Mouse (Mus musculus) heart, embryonic 14.5 days (tissue): ENCODE data around the gene Fam189a2. TPM values are rescaled to one million over a fixed set of nuclear protein-coding genes. Genes with fewer than 3 reads are reported as not detected.

ENCODE experiments used
- ATAC-seq: fragments of 200-750 bp; cut with Nextera tagmentation; 2 replicates; pipeline ENCODE4 v1.8.0; 2017; ENCODE audit warnings: low read depth, moderate TSS enrichment; ENCODE audit not compliant: insufficient number of reproducible peaks, insufficient read depth, low FRiP score
- H3K27ac ChIP-seq, 2 experiments: fragments of 200-500 bp in 1 of 2; fragments of 300-500 bp in 1 of 2; sonication (generic) in 1 of 2; replicated peaks in 1 of 2; 2 replicates each; pipeline ENCODE4 v1.5.1; 2012 to 2014; ENCODE audit warnings: low read depth in 2 of 2, low read length in 2 of 2, control low read depth in 1 of 2, mild to moderate bottlenecking in 1 of 2, mixed read lengths in 1 of 2; ENCODE audit not compliant: control insufficient read depth in 1 of 2, insufficient read depth in 1 of 2
- H3K27me3 ChIP-seq: fragments of 300-500 bp; sonication (generic); 2 replicates; pipeline ENCODE4 v1.6.1; 2014; ENCODE audit warnings: mild to moderate bottlenecking, low read length, control low read depth; ENCODE audit not compliant: control insufficient read depth, insufficient read depth
- H3K36me3 ChIP-seq: fragments of 300-500 bp; sonication (generic); 2 replicates; pipeline ENCODE4 v1.6.1; 2014; ENCODE audit warnings: mild to moderate bottlenecking, control low read depth, low read length, mixed read lengths; ENCODE audit not compliant: control insufficient read depth, insufficient read depth
- H3K4me1 ChIP-seq, 2 experiments: fragments of 200-500 bp in 1 of 2; fragments of 300-500 bp in 1 of 2; sonication (generic) in 1 of 2; 2 replicates each; pipeline ENCODE4 v1.6.1; 2012 to 2014; ENCODE audit warnings: low read length in 2 of 2, control low read depth in 1 of 2, mixed read lengths in 1 of 2; ENCODE audit not compliant: control insufficient read depth in 2 of 2, insufficient read depth in 2 of 2
- H3K4me2 ChIP-seq: fragments of 300-500 bp; sonication (generic); 2 replicates; pipeline ENCODE4 v1.6.1; 2014; ENCODE audit warnings: mild to moderate bottlenecking, low read length
- H3K4me3 ChIP-seq, 2 experiments: fragments of 200-500 bp in 1 of 2; fragments of 300-500 bp in 1 of 2; sonication (generic) in 1 of 2; 2 replicates each; pipeline ENCODE4 v1.5.1; 2012 to 2014; ENCODE audit warnings: low read length in 2 of 2, mild to moderate bottlenecking in 2 of 2, control low read depth in 1 of 2, low read depth in 1 of 2, moderate library complexity in 1 of 2; ENCODE audit not compliant: control insufficient read depth in 1 of 2, insufficient read depth in 1 of 2
- H3K9ac ChIP-seq: fragments of 300-500 bp; sonication (generic); 2 replicates; pipeline ENCODE4 v1.6.1; 2014; ENCODE audit warnings: mild to moderate bottlenecking, low read length
- H3K9me3 ChIP-seq: fragments of 300-500 bp; sonication (generic); 2 replicates; pipeline ENCODE4 v1.6.1; 2016; ENCODE audit warnings: low read length, control low read depth; ENCODE audit not compliant: control insufficient read depth
- WGBS: fragments of 180-500 bp; shearing (Covaris S2); extraction: QIAGEN DNeasy Blood & Tissue Kit; methylation state at CpG from one replicate; pipeline ENCODE4 v1.1.7; 2014; 5-methylcytosine and 5-hydroxymethylcytosine counted together
- polyA plus RNA-seq: library from polyadenylated mRNA; unstranded; fragments of >200 nt; fragmentation: Nextera tagmentation; extraction: Ambion mirVana; gene quantifications from 2 replicates; pipeline ENCODE4 v1.2.1, GENCODE M21; 2014

Gene Fam189a2
- polyA plus RNA-seq, 1 experiment from 2014 or later = 12.6 TPM

DNA sequence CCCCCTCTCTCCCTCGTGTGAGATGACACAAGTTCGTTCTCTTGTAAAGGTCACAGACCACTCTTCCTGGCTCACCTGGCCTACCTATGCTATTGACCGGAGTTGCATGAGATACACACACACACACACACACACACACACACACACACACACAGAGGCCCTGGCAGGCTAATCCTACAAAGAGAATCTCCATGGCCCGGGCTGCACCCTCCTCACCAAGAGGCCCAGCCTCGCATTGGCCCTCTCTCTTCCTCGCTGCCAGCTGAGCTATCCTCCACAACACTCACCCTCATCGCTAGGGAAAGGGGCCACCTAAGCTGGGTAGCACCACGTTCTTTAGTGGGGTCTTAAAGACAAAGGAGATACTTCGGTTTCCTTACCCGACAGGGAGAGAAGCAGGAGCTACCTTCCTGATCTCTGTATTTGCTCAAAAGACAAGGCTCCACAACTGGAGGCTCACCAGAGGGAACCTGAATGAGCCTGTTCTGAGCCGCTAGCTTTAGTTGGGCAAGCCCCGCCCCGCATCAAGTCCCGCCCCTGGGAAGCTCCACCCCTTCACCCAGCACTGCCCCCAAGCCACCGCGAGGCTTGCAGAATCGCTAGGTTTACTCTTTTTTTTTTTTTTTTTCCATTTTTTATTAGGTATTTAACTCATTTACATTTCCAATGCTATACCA lies 74.4 kb downstream of the Fam189a2 start:
- ATAC-seq = no peak
- Histone ChIP-seq H3K4me3 (no peak overlapping the region), H3K4me2 (no peak overlapping the region), H3K9me3 (no peaks in the 10 kb centered on the region), H3K27ac (no peak overlapping the region), H3K27me3 (no peaks in the 10 kb centered on the region), H3K9ac (no peak overlapping the region), H3K4me1 (peaks cover 31 to 32% of the 10 kb centered on the region in 2 experiments), H3K36me3 (no peaks in the 10 kb centered on the region)
- 38% methylated on average over 17 of the region's 17 CpGs for WGBS

DNA sequence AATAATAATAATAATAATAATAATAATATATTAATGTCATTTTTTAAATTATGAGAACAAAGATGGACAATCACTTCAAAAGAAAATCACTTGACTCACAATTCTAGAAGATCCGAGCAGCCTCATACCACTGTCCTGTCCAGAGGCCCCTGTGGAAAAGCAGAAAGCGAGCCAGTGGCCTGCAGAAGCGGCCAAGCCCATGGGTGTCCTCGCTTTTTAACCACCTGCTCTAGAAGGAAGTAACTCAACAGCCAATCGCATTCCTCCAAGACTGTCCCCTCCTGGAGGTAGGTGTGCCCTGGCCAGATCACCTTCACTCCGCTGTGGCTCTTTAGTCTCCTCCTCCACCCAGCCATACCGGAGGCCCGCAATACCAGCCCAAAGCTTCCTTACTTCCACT lies 75.4 kb downstream of the Fam189a2 start:
- no peak overlapping the region for H3K27ac ChIP-seq
- H3K4me2 ChIP-seq = no peak overlapping the region
- H3K27me3 ChIP-seq = no peaks in the 10 kb centered on the region

DNA sequence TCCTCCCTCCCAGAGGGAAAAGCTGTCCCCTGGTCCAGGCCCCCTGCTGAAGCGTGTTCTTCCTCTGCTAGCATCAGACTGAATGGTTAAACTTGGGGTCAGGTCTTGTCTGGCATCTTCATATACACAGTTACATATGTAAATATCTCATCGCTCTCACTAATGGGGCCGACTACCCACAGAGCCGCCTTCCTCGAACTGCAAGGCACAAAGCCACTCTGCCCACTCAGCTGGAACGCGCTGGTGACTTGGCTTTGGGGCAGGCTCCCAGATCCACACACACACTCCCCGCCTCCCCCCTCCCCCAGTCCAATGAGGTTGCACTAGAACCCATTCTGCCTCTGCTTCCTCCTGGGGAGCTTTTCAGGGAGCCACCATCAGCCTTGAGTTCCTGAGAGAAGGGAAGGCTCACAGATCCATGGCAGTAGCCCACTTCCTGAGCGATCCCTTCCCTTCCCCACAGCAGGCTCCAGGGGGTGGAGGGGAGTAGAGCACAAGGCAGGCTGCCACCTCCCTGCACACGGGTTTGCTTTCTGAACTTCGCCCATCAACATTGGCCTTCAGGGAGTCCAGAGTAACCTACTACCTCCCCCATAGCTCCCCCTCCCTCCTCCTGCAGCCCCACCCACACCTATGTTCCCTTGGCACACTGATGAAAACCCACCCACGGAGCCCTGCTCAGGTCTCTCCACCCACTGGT lies 82.4 kb downstream of the Fam189a2 start:
- no peaks in the 10 kb centered on the region for H3K4me1 ChIP-seq
- H3K9ac ChIP-seq = no peak overlapping the region
- H3K36me3 ChIP-seq = no peaks in the 10 kb centered on the region
- H3K27ac ChIP-seq = no peak overlapping the region
- 50% methylated on average over 12 of the region's 12 CpGs for WGBS
- H3K4me3 ChIP-seq = no peak overlapping the region
- H3K27me3 ChIP-seq = no peaks in the 10 kb centered on the region
- no peaks in the 10 kb centered on the region for H3K9me3 ChIP-seq
- H3K4me2 ChIP-seq = no peak overlapping the region
- no peak for ATAC-seq

More for the DNA sequence above, 75.4 kb downstream of the Fam189a2 start:
- no peak for ATAC-seq
- WGBS = 72% methylated on average over 8 of the region's 8 CpGs
- Histone ChIP-seq H3K36me3 (no peaks in the 10 kb centered on the region), H3K4me3 (no peak overlapping the region), H3K9me3 (no peaks in the 10 kb centered on the region), H3K9ac (no peak overlapping the region), H3K4me1 (peaks cover 29 to 30% of the 10 kb centered on the region in 2 experiments)

DNA sequence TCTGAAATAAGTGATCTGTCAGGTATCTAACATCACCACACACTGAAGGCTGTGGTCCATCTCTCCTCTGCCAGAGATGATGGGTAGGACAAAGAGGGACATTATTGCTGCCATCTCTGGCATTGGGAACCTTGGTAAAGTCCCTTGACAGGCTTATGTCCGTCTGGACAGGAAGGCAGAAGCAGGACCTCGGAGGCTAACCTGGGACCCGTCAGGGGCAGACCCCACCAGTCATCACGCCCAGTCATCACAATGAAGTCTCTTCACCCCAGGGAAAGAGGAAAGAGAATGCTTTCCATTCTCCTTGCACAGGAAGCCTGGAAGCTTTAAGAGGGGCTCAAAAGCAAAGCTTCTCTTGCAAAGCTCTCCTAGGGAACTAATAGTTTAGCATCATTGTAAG lies 82.9 kb downstream of the Fam189a2 start:
- Histone ChIP-seq H3K27ac (no peak overlapping the region), H3K4me2 (no peak overlapping the region), H3K9ac (no peak overlapping the region), H3K27me3 (no peaks in the 10 kb centered on the region), H3K36me3 (no peaks in the 10 kb centered on the region), H3K4me3 (no peak overlapping the region), H3K9me3 (no peaks in the 10 kb centered on the region), H3K4me1 (no peaks in the 10 kb centered on the region)
- no peak for ATAC-seq
- WGBS = 59% methylated on average over 4 of the region's 4 CpGs

DNA sequence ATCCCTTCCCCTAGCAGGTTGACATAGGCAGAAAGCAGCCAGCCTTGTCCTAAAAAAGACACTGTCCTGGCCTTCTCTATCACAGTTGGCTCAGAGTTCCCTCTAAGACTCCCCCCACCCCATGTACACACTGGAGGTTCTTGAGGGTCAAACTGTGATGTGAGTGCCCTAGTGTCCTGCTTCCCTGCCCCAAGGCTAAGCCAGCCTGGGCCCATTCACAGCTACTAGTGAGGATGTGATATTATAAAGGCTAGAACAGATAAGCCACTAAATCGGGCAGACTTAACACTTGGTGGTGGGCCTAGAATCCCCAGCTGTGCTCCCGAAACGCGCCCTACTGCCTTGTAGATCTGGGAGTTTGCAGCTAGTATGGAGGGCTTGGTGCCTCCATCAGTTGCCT lies 84.1 kb downstream of the Fam189a2 start:
- Histone ChIP-seq H3K27me3 (no peaks in the 10 kb centered on the region), H3K4me1 (no peaks in the 10 kb centered on the region), H3K9me3 (no peaks in the 10 kb centered on the region), H3K36me3 (no peaks in the 10 kb centered on the region), H3K27ac (no peak overlapping the region), H3K4me3 (no peak overlapping the region), H3K4me2 (no peak overlapping the region), H3K9ac (no peak overlapping the region)
- whole genome bisulfite sequencing = 50% methylated on average over 4 of the region's 4 CpGs
- ATAC-seq = no peak

DNA sequence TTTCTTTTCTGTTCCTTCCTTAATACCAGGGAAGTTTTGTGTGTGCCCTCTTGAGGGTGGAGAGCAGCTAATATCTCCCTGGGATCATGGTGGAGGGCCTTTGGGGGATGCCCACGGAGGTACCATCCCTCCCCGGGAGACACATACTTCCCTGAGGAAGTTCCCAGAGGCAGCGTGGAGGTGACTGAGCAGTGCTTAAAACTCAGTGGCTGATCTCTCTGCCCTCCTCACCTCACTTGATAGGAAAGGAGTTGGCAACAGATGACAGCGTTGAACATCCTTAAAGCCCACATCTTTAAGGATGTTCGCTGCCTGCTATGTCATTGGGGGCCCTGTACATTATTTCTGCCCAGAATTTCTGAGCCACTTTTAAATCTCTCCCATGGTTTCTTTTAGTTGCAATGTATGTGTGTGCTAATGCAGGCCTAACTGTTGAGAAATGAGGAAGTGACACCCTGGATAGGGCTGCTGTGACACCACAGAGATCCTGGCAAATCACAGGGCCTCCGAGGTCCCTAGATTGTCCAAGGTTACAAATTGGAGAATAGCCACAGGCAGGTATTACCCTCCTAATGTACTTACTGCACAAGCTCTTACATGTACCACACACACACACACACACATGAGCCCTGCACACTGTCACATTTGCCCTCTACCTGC lies 84.7 kb downstream of the Fam189a2 start:
- Histone ChIP-seq H3K27me3 (no peaks in the 10 kb centered on the region), H3K36me3 (no peaks in the 10 kb centered on the region), H3K4me2 (no peak overlapping the region), H3K9me3 (no peaks in the 10 kb centered on the region), H3K4me1 (no peaks in the 10 kb centered on the region), H3K27ac (no peak overlapping the region), H3K9ac (no peak overlapping the region), H3K4me3 (no peak overlapping the region)
- 75% methylated on average over 6 of the region's 6 CpGs for WGBS
- no peak for ATAC-seq

DNA sequence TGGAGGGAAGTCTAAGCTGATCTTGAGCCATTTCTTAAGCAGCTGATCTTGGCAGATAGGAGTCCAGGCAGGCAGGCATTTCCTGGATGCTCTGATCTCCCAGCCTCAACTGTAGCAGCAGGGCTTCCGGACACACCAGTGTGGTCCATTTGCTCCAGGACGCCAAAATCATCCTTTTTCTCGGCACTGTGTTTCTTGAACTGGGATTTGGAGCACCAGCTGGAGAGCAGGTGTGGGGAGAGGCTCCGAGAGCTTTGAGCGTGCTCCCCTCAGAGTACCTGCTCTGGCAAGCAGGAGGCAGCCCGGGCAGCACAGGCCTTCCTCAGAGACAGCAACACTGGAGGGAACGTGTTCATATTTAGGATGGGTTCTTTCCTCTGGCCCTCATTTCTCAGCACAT lies 87.9 kb downstream of the Fam189a2 start:
- Histone ChIP-seq H3K9me3 (no peaks in the 10 kb centered on the region), H3K27ac (no peak overlapping the region), H3K36me3 (no peaks in the 10 kb centered on the region), H3K4me1 (no peaks in the 10 kb centered on the region), H3K4me2 (no peak overlapping the region), H3K27me3 (no peaks in the 10 kb centered on the region), H3K4me3 (no peak overlapping the region), H3K9ac (no peak overlapping the region)
- ATAC-seq = no peak
- WGBS = 88% methylated on average over 7 of the region's 7 CpGs
